Mouse (Mus musculus): ENCODE results near the gene Rbm18. TPM values are rescaled to one million over a fixed set of nuclear protein-coding genes. Genes with fewer than 3 reads are reported as not detected.

Gene Rbm18
- total RNA-seq, 1 experiment from 2014 or later: 31.4 TPM

DNA sequence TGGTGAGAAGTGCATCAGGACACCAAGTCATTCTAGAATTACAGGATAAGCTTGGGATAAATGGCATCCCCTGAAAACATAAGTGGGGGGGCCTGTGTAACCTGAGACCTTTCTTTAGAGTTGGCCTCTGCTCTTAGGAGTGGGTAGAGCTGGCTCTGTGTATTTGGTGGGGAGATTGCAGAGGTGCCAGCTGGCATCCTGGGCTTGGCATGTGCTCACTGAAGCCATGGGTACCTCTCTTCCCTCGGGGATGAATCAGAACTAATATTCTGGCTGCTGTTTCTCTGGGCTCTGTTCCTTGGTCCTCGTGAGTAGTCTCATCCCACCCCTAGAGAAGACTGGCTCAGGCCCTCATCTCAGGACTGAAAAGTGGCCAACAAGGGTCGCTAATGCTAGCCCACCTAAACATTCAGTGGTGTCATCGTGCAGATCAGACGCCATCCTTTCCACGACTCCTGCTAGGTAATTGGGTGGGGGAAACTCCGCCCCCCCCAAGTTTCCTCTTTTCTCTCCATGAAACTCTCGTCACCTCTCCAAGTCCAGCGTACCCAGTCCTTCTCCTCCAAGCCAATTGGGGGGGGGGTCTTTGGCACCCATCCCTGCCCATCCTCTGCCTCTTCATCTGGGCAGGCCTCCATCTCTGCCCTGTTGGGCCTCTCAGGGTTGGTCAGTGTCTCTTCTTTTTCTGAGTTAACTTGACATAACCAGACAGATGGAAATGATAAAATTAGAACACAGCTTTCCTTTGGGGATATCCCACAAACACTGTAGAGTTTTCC lies 53.6 kb downstream of the Rbm18 start:
- ATAC-seq (ENCODE audit: extremely low read depth, insufficient number of reproducible peaks, low FRiP score, poor library complexity, severe bottlenecking): no peak

DNA sequence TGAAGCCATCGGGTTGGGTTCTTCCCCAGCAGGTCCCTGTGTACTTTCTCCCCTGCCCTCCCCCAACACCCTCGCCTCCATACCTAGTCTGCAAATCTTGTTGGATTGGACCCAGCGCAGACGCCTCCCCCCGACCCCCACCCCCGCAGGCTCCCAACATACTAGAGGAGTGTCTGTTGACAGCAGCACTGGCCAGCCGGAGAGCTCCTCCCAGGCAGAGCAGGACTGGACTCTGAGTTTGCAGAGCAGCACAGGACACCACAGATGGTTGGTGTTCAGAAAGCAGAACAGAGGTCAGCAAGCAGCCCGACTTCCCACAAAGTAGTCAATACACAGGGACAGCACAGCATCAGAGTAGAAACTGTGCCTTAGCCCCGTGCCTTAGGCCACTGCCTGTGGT lies 55.1 kb downstream of the Rbm18 start:
- ATAC-seq (ENCODE audit: extremely low read depth, insufficient number of reproducible peaks, low FRiP score, poor library complexity, severe bottlenecking): no peak

GRCm38 (mm10) chr2:36077160-36077761 lies 59.3 kb downstream of the Rbm18 start:
- no peak for ATAC-seq (ENCODE audit: extremely low read depth, insufficient number of reproducible peaks, low FRiP score, poor library complexity, severe bottlenecking)

GRCm38 (mm10) chr2:36075210-36075609 lies 61.4 kb downstream of the Rbm18 start:
- ATAC-seq (ENCODE audit: extremely low read depth, insufficient number of reproducible peaks, low FRiP score, poor library complexity, severe bottlenecking): no peak

DNA sequence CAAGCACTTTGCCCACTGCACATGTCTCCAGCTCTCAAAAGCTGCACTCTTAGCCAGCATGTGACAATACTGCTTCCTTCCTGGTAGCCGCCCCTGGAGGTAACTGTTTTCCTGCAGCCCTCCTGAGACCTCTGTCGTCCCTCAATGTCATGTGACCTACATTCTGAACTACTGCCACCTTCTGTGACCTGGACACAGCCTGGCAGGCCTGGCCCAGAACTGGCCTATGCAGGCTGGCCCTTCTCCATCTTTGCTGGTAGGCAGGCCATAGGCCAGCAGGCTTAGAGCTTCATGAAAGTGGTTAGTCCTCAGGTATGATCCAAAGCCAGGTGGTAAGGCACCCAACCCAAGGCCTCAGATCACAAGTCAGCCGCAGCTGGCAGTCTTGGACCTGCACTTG lies 62.8 kb downstream of the Rbm18 start:
- no peak for ATAC-seq (ENCODE audit: extremely low read depth, insufficient number of reproducible peaks, low FRiP score, poor library complexity, severe bottlenecking)

GRCm38 (mm10) chr2:36071660-36072305 lies 64.8 kb downstream of the Rbm18 start:
- no peak for ATAC-seq (ENCODE audit: extremely low read depth, insufficient number of reproducible peaks, low FRiP score, poor library complexity, severe bottlenecking)

DNA sequence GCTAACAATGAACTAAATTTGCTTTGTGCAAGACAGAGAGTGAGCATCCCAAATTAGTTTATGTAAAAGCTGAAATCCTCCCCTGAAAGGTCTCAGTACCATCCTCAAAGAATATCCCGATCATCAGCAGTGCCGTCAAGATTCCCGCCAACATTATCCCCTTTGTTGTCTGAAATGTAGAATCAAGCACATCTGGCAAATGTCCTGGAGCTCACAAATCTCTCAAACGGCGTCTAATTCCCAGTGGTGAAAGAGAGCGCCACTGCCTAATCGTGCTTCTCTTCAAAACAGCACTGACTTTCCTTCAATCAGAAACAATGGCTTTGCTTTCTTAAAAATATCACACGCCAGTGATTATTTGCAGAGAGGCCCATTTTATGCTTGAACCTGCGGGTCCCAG lies 69.4 kb downstream of the Rbm18 start:
- ATAC-seq (ENCODE audit: extremely low read depth, insufficient number of reproducible peaks, low FRiP score, poor library complexity, severe bottlenecking): no peak

Other genes starting within 250 kb of the Rbm18 start
- gene Ttll11, start 156.9 kb downstream of the Rbm18 start, total RNA-seq (2017): 0.25 and 3.4 TPM in 2 replicates
- gene Ndufa8, start 87.4 kb downstream of the Rbm18 start, total RNA-seq (2017): 24.8 and 32.9 TPM in 2 replicates
- gene Morn5, start 87.3 kb downstream of the Rbm18 start, total RNA-seq (2017): not detected in 2 replicates
- not detected in 2 replicates for gene Lhx6, start 31.4 kb downstream of the Rbm18 start, total RNA-seq (2017)
- 5.6 and 11.2 TPM in 2 replicates for gene Mrrf, start 384 bp downstream of the Rbm18 start, total RNA-seq (2017)
- gene Ptgs1, start 93.7 kb upstream of the Rbm18 start, total RNA-seq (2017): 8.3 and 9.9 TPM in 2 replicates
- not detected in 2 replicates for gene Olfr338, start 236.7 kb upstream of the Rbm18 start, total RNA-seq (2017)

All from neutrophil, adult 5-6 weeks (primary cell).